Mouse (Mus musculus): Measurements from ENCODE around the gene Zfp879. TPM values are rescaled to one million over a fixed set of nuclear protein-coding genes. Genes with fewer than 3 reads are reported as not detected.

The Zfp879 gene
- polyA plus RNA-seq, 1 experiment from 2014 or later: 1.1 TPM

GRCm38 (mm10) chr11:50845951-50846350 lies 4.6 kb upstream of the Zfp879 start:
- Histone ChIP-seq H3K9ac (no peak overlapping the region), H3K9me3 (replicated peaks) (no peaks in the 10 kb centered on the region), H3K4me3 (no peak overlapping the region), H3K4me2 (no peak overlapping the region), H3K27me3 (peaks cover 42% of the 10 kb centered on the region), H3K36me3 (ENCODE audit: poor library complexity, severe bottlenecking) (no peaks in the 10 kb centered on the region), H3K27ac (no peak overlapping the region), H3K4me1 (peaks cover 6% of the 10 kb centered on the region)
- WGBS: 95% methylated on average over 3 of the region's 3 CpGs
- ATAC-seq: no peak

GRCm38 (mm10) chr11:50835727-50836126 lies 5.6 kb downstream of the Zfp879 start:
- Histone ChIP-seq H3K4me2 (no peak overlapping the region), H3K27me3 (no peaks in the 10 kb centered on the region), H3K36me3 (ENCODE audit: poor library complexity, severe bottlenecking) (peaks cover 22% of the 10 kb centered on the region), H3K9me3 (replicated peaks) (peaks cover 10% of the 10 kb centered on the region), H3K9ac (no peak overlapping the region), H3K4me1 (peaks cover 9% of the 10 kb centered on the region), H3K27ac (no peak overlapping the region), H3K4me3 (no peak overlapping the region)
- WGBS: 93% methylated on average over 4 of the region's 4 CpGs
- ATAC-seq: no peak

- WGBS: under 1% methylated on average over 45 of the region's 45 CpGs
- Histone ChIP-seq H3K36me3 (ENCODE audit: poor library complexity, severe bottlenecking) (peaks cover 35% of the 10 kb centered on the region), H3K4me2 (peak within 1 kb of the TSS; percentile 87), H3K4me1 (peaks cover 14% of the 10 kb centered on the region), H3K4me3 (peak within 1 kb of the TSS; percentile 82), H3K9me3 (replicated peaks) (no peaks in the 10 kb centered on the region), H3K27ac (peak within 1 kb of the TSS; percentile 61), H3K9ac (peak within 1 kb of the TSS; percentile 92), H3K27me3 (no peaks in the 10 kb centered on the region)
- ATAC-seq: peak; percentile 98
Observed at GRCm38 (mm10) chr11:50827010-50827953, 14.1 kb downstream of the Zfp879 start, which contains the start of gene Zfp354c. TSS of gene Zfp354c (minus strand) at chr11:50827724.

GRCm38 (mm10) chr11:50826214-50826613 lies 15.1 kb downstream of the Zfp879 start:
- Histone ChIP-seq H3K4me1 (peaks cover 14% of the 10 kb centered on the region), H3K27me3 (no peaks in the 10 kb centered on the region), H3K9ac (peak overlapping the region; percentile 92), H3K36me3 (ENCODE audit: poor library complexity, severe bottlenecking) (peaks cover 44% of the 10 kb centered on the region), H3K27ac (no peak overlapping the region), H3K4me2 (peak overlapping the region; percentile 87), H3K9me3 (replicated peaks) (no peaks in the 10 kb centered on the region), H3K4me3 (peak overlapping the region; percentile 82)
- no peak for ATAC-seq
- WGBS: 57% methylated on average over 2 of the region's 2 CpGs

- Histone ChIP-seq H3K9ac (no peak overlapping the region), H3K36me3 (ENCODE audit: poor library complexity, severe bottlenecking) (peaks cover 98% of the 10 kb centered on the region), H3K9me3 (replicated peaks) (peaks cover 62% of the 10 kb centered on the region), H3K4me1 (no peaks in the 10 kb centered on the region), H3K27me3 (no peaks in the 10 kb centered on the region), H3K27ac (no peak overlapping the region), H3K4me3 (no peak overlapping the region), H3K4me2 (no peak overlapping the region)
- no peak for ATAC-seq
- 98% methylated on average over 4 of the region's 4 CpGs for WGBS
Observed at GRCm38 (mm10) chr11:50814233-50814632, 27.1 kb downstream of the Zfp879 start.

- no peaks in the 10 kb centered on the region for H3K9me3 ChIP-seq (replicated peaks)
- no peak for ATAC-seq
- H3K36me3 ChIP-seq (ENCODE audit: poor library complexity, severe bottlenecking): no peaks in the 10 kb centered on the region
- H3K4me3 ChIP-seq: no peak overlapping the region
- H3K27ac ChIP-seq: no peak overlapping the region
- no peaks in the 10 kb centered on the region; the same call in 1 of the 2 replicates for H3K4me1 ChIP-seq
- no peaks in the 10 kb centered on the region for H3K27me3 ChIP-seq
- no peak overlapping the region for H3K4me2 ChIP-seq
- no peak overlapping the region for H3K9ac ChIP-seq
Observed at GRCm38 (mm10) chr11:50798836-50799235, 42.5 kb downstream of the Zfp879 start.

GRCm38 (mm10) chr11:50797674-50798073 lies 43.7 kb downstream of the Zfp879 start:
- H3K27ac ChIP-seq: no peak overlapping the region
- no peaks in the 10 kb centered on the region for H3K9me3 ChIP-seq (replicated peaks)
- ATAC-seq: no peak
- H3K36me3 ChIP-seq (ENCODE audit: poor library complexity, severe bottlenecking): no peaks in the 10 kb centered on the region
- H3K9ac ChIP-seq: no peak overlapping the region
- no peaks in the 10 kb centered on the region; the same call in 1 of the 2 replicates for H3K4me1 ChIP-seq
- 70% methylated on average over 11 of the region's 11 CpGs for WGBS
- H3K4me2 ChIP-seq: no peak overlapping the region
- H3K4me3 ChIP-seq: no peak overlapping the region
- no peaks in the 10 kb centered on the region for H3K27me3 ChIP-seq

Other genes starting within 250 kb of the Zfp879 start
- gene Adamts2, start 239.5 kb downstream of the Zfp879 start, polyA plus RNA-seq (2015; fragmentation: Nextera tagmentation; extraction: Ambion mirVana): 0.65 and 0.96 TPM in 2 replicates
- 44.2 and 45.2 TPM in 2 replicates for gene Zfp354c, start 13.8 kb downstream of the Zfp879 start, polyA plus RNA-seq (2015; fragmentation: Nextera tagmentation; extraction: Ambion mirVana)
- not detected in 2 replicates for gene Grm6, start 9.1 kb upstream of the Zfp879 start, polyA plus RNA-seq (2015; fragmentation: Nextera tagmentation; extraction: Ambion mirVana)
- 16.7 and 17.6 TPM in 2 replicates for gene Zfp454, start 46.1 kb upstream of the Zfp879 start, polyA plus RNA-seq (2015; fragmentation: Nextera tagmentation; extraction: Ambion mirVana)
- 40.6 and 43.9 TPM in 2 replicates for gene Zfp2, start 74.6 kb upstream of the Zfp879 start, polyA plus RNA-seq (2015; fragmentation: Nextera tagmentation; extraction: Ambion mirVana)
- 2.2 and 2.3 TPM in 2 replicates for gene Zfp354b, start 90.1 kb upstream of the Zfp879 start, polyA plus RNA-seq (2015; fragmentation: Nextera tagmentation; extraction: Ambion mirVana)
- not detected in 2 replicates for gene 4933414I15Rik, start 102.2 kb upstream of the Zfp879 start, polyA plus RNA-seq (2015; fragmentation: Nextera tagmentation; extraction: Ambion mirVana)
- gene Prop1, start 112.2 kb upstream of the Zfp879 start, polyA plus RNA-seq (2015; fragmentation: Nextera tagmentation; extraction: Ambion mirVana): not detected in 2 replicates
- not detected in 2 replicates for gene Olfr1378, start 125.0 kb upstream of the Zfp879 start, polyA plus RNA-seq (2015; fragmentation: Nextera tagmentation; extraction: Ambion mirVana)
- gene Olfr1377, start 140.4 kb upstream of the Zfp879 start, polyA plus RNA-seq (2015; fragmentation: Nextera tagmentation; extraction: Ambion mirVana): not detected in 2 replicates
- not detected in 2 replicates for gene Olfr51, start 162.0 kb upstream of the Zfp879 start, polyA plus RNA-seq (2015; fragmentation: Nextera tagmentation; extraction: Ambion mirVana)
- not detected in 2 replicates for gene Olfr54, start 172.7 kb upstream of the Zfp879 start, polyA plus RNA-seq (2015; fragmentation: Nextera tagmentation; extraction: Ambion mirVana)
- not detected in 2 replicates for gene Olfr1375, start 206.6 kb upstream of the Zfp879 start, polyA plus RNA-seq (2015; fragmentation: Nextera tagmentation; extraction: Ambion mirVana)
- 10.0 and 11.5 TPM in 2 replicates for gene Zfp354a, start 217.7 kb upstream of the Zfp879 start, polyA plus RNA-seq (2015; fragmentation: Nextera tagmentation; extraction: Ambion mirVana)

Measured in forebrain, embryonic 13.5 days (tissue).